Mouse (Mus musculus) spleen, adult 2 months (tissue): ENCODE results near the gene Pde11a. TPM values are rescaled to one million over a fixed set of nuclear protein-coding genes. Genes with fewer than 3 reads are reported as not detected.
A peak's percentile ranks its signal among the peaks of the same experiment; 100 is the strongest.

Experiments used
- DNase-seq, 2 experiments: peaks; one replicate each; pipeline versions ENCODE4 v3.0.0 to v3.0.0-alpha.2; 2012 to 2021; ENCODE audit warnings: low spot score in 2 of 2, low read depth in 1 of 2
- H3K27ac ChIP-seq: fragments of 200-500 bp; 2 replicates; pipeline ENCODE4 v1.5.1; 2012; ENCODE audit warnings: low read length, inconsistent platforms; ENCODE audit not compliant: insufficient read depth
- H3K27me3 ChIP-seq: fragments of 200-500 bp; 2 replicates; pipeline ENCODE4 v1.6.1; 2012; ENCODE audit warnings: mild to moderate bottlenecking, moderate library complexity, low read length, inconsistent platforms; ENCODE audit not compliant: control insufficient read depth, insufficient read depth
- H3K36me3 ChIP-seq: fragments of 200-500 bp; 2 replicates; pipeline ENCODE4 v1.6.1; 2012; ENCODE audit warnings: mild to moderate bottlenecking, low read length, inconsistent platforms; ENCODE audit not compliant: control insufficient read depth, insufficient read depth
- H3K4me1 ChIP-seq: fragments of 200-500 bp; 2 replicates; pipeline ENCODE4 v1.6.1; 2011; ENCODE audit warnings: inconsistent platforms; ENCODE audit not compliant: control insufficient read depth, insufficient read depth, insufficient read length
- H3K4me3 ChIP-seq: fragments of 200-500 bp; 2 replicates; pipeline ENCODE4 v1.5.1; 2011; ENCODE audit warnings: mild to moderate bottlenecking, inconsistent platforms; ENCODE audit not compliant: insufficient read depth, insufficient read length; ENCODE audit errors: extremely low read depth
- CTCF ChIP-seq: fragments of 200-500 bp; IDR thresholded peaks from 2 replicates; pipeline ENCODE4 v1.5.1; 2011; ENCODE audit warnings: mild to moderate bottlenecking, inconsistent platforms; ENCODE audit not compliant: insufficient read depth, insufficient read length, insufficient replicate concordance; ENCODE audit errors: extremely low read depth
- POLR2A ChIP-seq: fragments of 200-500 bp; IDR thresholded peaks from 2 replicates; pipeline ENCODE4 v1.6.1; 2011; ENCODE audit warnings: low read depth, low read length, inconsistent platforms
- whole genome bisulfite sequencing: fragments of 180-500 bp; shearing (Covaris S2); methylation state at CpG from one replicate; pipeline ENCODE4 v1.1.7; 2018; 5-methylcytosine and 5-hydroxymethylcytosine counted together
- polyA plus RNA-seq: library from polyadenylated mRNA; depleted of rRNA; stranded (reverse); fragments of >200 nt; gene quantifications from 2 replicates; pipeline ENCODE4 v1.2.3, GENCODE M21; 2012

Pde11a gene
- polyA plus RNA-seq, 1 experiment, result 0.26 TPM

- H3K27ac ChIP-seq, result no peak overlapping the region
- TF ChIP-seq POLR2A (no peak), CTCF (no peak)
- 25% methylated on average over 8 of the region's 8 CpGs for WGBS
- H3K27me3 ChIP-seq, result no peaks in the 10 kb centered on the region
- H3K4me1 ChIP-seq, result no peaks in the 10 kb centered on the region; the same call in 1 of the 2 replicates
- H3K4me3 ChIP-seq, result peak overlapping the region; percentile 32; the same call in 1 of the 2 replicates
- H3K36me3 ChIP-seq, result no peaks in the 10 kb centered on the region
- no peak for DNase-seq
Observed at GRCm38 (mm10) chr2:76129058-76129437, 209.5 kb downstream of the Pde11a start.

- TF ChIP-seq POLR2A, result no peak
- no peak for TF ChIP-seq CTCF
- Histone ChIP-seq H3K27me3 (no peaks in the 10 kb centered on the region), H3K27ac (no peak overlapping the region), H3K36me3 (no peaks in the 10 kb centered on the region), H3K4me3 (peak overlapping the region; percentile 32; the same call in 1 of the 2 replicates), H3K4me1 (no peaks in the 10 kb centered on the region; the same call in 1 of the 2 replicates)
- WGBS, result 33% methylated on average over 9 of the region's 9 CpGs
- no peak for DNase-seq
Observed at GRCm38 (mm10) chr2:76128105-76129057, 210.2 kb downstream of the Pde11a start.

GRCm38 (mm10) chr2:76126651-76127050 is 211.9 kb downstream of the Pde11a start:
- Histone ChIP-seq H3K27me3 (no peaks in the 10 kb centered on the region), H3K4me1 (no peaks in the 10 kb centered on the region; the same call in 1 of the 2 replicates), H3K36me3 (no peaks in the 10 kb centered on the region), H3K4me3 (no peak overlapping the region), H3K27ac (no peak overlapping the region)
- WGBS, result 89% methylated on average over 6 of the region's 6 CpGs
- no peak for DNase-seq
- TF ChIP-seq POLR2A, result no peak
- TF ChIP-seq CTCF, result no peak

- no peak overlapping the region for H3K4me3 ChIP-seq
- H3K4me1 ChIP-seq, result no peaks in the 10 kb centered on the region; the same call in 1 of the 2 replicates
- no peaks in the 10 kb centered on the region for H3K27me3 ChIP-seq
- DNase-seq, result no peak
- 88% methylated on average over 6 of the region's 6 CpGs for WGBS
- no peaks in the 10 kb centered on the region for H3K36me3 ChIP-seq
- TF ChIP-seq POLR2A (no peak), CTCF (no peak)
- no peak overlapping the region for H3K27ac ChIP-seq
Observed at GRCm38 (mm10) chr2:76124821-76125220, 213.8 kb downstream of the Pde11a start.

GRCm38 (mm10) chr2:76122167-76122566 is 216.4 kb downstream of the Pde11a start:
- WGBS, result 18% methylated on average over 6 of the region's 6 CpGs
- no peak overlapping the region for H3K27ac ChIP-seq
- H3K4me3 ChIP-seq, result no peak overlapping the region
- no peaks in the 10 kb centered on the region for H3K27me3 ChIP-seq
- no peak for DNase-seq
- no peaks in the 10 kb centered on the region for H3K36me3 ChIP-seq
- no peaks in the 10 kb centered on the region for H3K4me1 ChIP-seq
- TF ChIP-seq CTCF, result no peak
- TF ChIP-seq POLR2A, result no peak

GRCm38 (mm10) chr2:76119848-76120247 is 218.7 kb downstream of the Pde11a start:
- DNase-seq, result no peak
- no peaks in the 10 kb centered on the region for H3K36me3 ChIP-seq
- H3K4me1 ChIP-seq, result no peaks in the 10 kb centered on the region
- no peaks in the 10 kb centered on the region for H3K27me3 ChIP-seq
- no peak overlapping the region for H3K4me3 ChIP-seq
- no peak overlapping the region for H3K27ac ChIP-seq
- TF ChIP-seq POLR2A (no peak), CTCF (no peak)
- WGBS, result 59% methylated on average over 2 of the region's 2 CpGs

- H3K36me3 ChIP-seq, result no peaks in the 10 kb centered on the region
- TF ChIP-seq CTCF (no peak), POLR2A (no peak)
- no peak overlapping the region for H3K27ac ChIP-seq
- no peak for DNase-seq
- WGBS, result 49% methylated on average over 5 of the region's 5 CpGs
- H3K27me3 ChIP-seq, result no peaks in the 10 kb centered on the region
- no peak overlapping the region for H3K4me3 ChIP-seq
- H3K4me1 ChIP-seq, result no peaks in the 10 kb centered on the region
Observed at GRCm38 (mm10) chr2:76118491-76118890, 220.1 kb downstream of the Pde11a start.
